Mouse (Mus musculus) thymus, postnatal 14 days (tissue): Measurements from ENCODE around the gene Aifm2.
A peak's percentile ranks its signal among the peaks of the same experiment; 100 is the strongest.

ENCODE experiments used
- DNase-seq: peaks from one replicate; pipeline ENCODE4 v3.0.0; 2021

The Aifm2 gene

DNA sequence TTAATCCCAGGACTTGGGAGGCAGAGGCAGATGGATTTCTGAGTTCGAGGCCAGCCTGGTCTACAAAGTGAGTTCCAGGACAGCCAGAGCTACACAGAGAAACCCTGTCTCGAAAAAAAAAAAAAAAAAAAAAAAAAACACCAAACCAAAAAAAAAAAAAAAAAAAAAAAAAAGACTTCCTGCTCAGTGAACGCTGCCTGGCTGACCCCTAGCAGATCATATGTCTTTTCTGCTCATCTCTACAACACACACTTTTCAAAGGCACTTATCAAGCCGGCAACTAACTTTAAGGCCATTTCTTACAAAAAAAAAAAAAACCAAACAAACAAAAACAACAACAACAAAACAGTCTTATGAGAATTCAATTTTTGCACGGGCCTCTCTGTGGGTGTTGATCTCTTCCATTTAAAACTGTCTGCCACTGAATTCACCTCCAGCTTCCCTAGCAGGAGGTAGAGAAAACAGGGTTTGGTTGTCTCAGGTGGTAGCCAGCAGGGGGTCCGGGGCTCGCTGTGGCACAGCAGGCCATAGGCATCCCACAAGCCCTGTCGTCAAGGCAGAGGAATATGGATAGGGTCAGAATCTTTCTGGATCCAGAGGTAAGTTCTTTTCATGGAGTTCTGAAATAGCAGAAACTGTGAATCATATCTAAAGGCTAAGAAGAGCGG lies 66.5 kb downstream of the Aifm2 start:
- no peak for DNase-seq

DNA sequence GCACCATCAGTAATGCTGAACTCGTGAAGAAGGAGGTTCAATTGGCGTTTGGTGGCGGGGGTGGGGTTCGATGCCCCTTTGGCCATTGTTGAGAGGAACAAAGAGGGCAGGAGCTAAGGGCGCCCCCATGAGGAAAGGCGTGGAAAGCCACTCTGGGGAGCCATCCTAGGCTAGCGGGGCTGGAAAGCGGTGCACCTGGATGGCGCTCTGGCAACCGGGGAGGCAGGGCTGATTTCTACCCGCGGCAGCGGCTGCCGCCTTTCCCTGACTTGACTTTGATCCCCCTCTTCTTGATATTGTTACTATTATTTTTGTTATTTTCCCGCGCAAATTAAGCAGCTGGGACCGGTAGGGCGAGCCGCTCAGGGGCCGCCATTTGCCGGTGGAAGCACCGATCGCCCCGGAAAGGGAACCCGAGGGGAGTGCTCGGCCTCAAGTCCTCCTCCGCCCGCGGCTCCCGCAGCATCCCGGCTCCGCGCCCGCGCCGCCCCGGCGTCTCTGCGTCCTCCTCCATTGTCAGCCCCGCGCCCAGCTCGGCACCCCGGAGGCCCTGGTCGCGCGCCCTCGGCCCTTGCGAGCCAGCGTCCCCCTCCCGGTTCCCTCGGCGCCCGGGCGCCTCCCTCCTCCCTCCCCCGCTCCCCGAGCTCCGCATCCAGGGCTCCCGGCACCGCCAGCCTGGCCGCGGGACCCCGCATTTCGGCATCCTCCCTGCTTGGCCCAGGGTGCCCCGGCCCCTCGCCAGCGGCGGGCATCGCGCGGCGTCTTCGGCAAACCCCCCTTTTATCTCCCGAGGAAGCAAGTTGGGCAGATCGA lies 67.9 kb downstream of the Aifm2 start:
- peak; percentile 41 for DNase-seq

DNA sequence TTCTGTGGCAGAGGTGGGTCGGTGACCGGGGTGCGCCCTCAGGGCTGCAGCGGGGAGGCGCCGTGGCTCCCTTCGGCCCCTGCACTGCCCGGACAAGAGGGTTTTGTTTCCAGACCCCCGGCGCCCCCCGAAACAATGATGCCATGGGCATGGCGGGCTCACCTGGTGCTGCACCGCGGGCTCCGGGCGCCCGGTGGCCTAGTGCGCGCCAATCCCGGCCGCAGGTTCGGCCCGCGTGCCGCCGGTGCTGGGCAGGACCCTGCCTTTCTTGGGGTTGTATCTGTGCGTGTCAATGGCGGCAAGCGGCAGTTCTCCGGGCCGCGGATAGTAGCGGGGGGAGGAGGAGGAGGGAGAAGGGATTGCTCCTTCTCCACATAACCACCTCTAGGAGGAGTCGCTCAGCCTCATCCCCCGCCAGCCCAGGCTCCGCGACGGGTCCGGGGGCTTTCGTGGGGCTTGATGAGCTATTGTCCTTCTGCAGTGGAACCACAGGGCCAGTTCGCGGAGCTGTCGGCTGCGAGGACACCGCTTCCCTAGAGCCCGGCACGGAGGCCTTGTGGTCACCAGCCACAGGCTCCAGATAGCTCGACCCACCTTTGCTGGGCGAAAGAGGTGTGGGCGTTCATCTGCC lies 68.7 kb downstream of the Aifm2 start, which contains the start of gene H2afy2:
Gene H2afy2, minus strand, starts transcription at position 527 of the 631 bp plus-strand sequence.
- DNase-seq: peak; percentile 19

DNA sequence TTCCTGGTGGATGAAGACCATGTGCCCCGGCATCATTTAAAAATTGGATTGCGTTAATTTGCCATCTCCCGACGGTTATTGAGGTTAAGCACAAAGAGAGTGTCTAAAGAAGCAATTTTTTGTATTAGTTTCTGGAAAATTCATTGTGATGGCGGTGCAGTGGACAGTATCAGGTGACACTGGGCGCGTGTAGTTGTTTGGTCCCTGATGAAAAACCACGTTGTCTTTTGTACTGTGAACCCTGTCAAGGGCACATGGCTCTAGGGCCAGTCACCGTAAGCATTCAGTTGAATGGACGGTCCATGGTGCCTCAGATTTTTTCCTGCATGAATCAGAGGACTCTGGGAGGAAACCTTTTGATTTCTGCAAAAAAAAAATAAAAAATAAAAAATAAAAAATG lies 69.4 kb downstream of the Aifm2 start:
- no peak for DNase-seq

DNA sequence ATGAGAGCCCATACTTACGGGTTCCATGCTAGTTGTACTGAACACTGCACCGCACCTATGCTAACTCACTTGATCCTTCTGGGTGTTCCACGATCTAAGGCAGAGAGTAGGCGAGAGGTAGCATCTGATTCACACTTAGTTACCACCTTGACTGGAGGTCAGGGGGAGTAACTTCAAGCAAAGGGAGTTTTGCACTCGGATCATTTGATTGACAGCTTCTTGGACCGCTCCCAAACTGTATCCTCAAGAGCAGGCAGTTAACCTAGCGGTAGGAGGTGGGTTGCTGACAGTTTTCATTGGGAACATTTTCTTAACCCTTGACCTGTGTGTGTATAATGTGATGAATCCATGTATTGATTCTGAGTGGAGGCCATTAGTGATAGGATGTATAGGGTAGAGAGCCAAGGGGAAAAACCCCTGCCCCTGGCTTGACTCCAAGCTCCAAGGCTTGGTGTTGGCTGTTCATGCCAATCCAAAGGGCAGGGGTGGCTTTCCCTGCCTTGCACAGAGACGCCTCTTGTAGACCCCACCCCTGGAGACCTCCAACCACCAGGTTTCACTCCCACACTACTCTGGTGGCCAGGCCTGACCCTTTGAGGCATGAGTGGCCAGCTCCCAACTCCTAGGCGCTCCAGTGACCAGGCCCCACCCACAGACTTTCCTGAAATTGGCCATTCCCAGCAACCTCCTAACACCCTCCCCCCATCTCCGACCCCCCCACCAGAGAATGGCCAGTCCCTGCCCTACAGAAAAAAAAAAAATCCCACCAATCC lies 72.7 kb downstream of the Aifm2 start:
- no peak for DNase-seq

DNA sequence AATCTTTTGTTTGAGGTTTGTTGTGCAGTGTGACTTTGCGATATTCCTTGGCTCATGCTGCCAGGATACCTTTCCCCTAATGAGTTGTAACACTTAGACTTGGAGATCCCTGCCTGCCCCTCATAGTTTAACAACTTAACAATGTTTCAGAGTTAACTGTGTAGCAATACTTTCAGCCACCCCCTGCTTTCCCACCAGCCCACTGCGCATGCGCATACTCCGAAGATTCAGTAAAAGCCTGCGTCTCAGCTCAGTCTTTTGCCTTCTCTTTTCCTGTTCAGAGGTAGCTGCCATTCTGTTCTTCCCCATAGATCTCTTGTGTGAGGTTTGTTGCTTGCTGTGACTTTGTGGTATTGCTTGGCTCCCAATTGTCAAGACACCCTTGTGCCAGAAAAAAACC lies 73.4 kb downstream of the Aifm2 start:
- no peak for DNase-seq
